Mouse (Mus musculus) embryonic facial prominence, embryonic 10.5 days (tissue): ENCODE results near the gene Commd2. TPM values are rescaled to one million over a fixed set of nuclear protein-coding genes. Genes with fewer than 3 reads are reported as not detected.
A peak's percentile ranks its signal among the peaks of the same experiment; 100 is the strongest.

Experiments
- DNase-seq: peaks from one replicate; pipeline ENCODE4 v3.0.0-alpha.2; 2017; ENCODE audit warnings: low spot score
- H3K27ac ChIP-seq: fragments of 300-500 bp; sonication (generic); replicated peaks from 2 replicates; pipeline ENCODE4 v1.5.1; 2016; ENCODE audit warnings: mild to moderate bottlenecking
- H3K27me3 ChIP-seq: fragments of 300-500 bp; sonication (generic); replicated peaks from 2 replicates; pipeline ENCODE4 v1.6.1; 2016; ENCODE audit warnings: low read depth, mild to moderate bottlenecking; ENCODE audit not compliant: poor library complexity, severe bottlenecking
- H3K36me3 ChIP-seq: fragments of 300-500 bp; sonication (generic); replicated peaks from 2 replicates; pipeline ENCODE4 v1.6.1; 2016; ENCODE audit warnings: mild to moderate bottlenecking, moderate library complexity
- H3K4me1 ChIP-seq: fragments of 300-500 bp; sonication (generic); 2 replicates; pipeline ENCODE4 v1.6.1; 2016
- H3K4me3 ChIP-seq: fragments of 300-500 bp; sonication (generic); 2 replicates; pipeline ENCODE4 v1.5.1; 2016; ENCODE audit warnings: mild to moderate bottlenecking, moderate library complexity
- H3K9me3 ChIP-seq: fragments of 300-500 bp; sonication (generic); 2 replicates; pipeline ENCODE4 v1.6.1; 2016; ENCODE audit warnings: mild to moderate bottlenecking
- WGBS: fragments of 180-500 bp; shearing (Covaris S2); methylation state at CpG from one replicate; pipeline ENCODE4 v1.1.7; 2016; 5-methylcytosine and 5-hydroxymethylcytosine counted together
- polyA plus RNA-seq: library from polyadenylated mRNA; unstranded; fragments of >200 nt; fragmentation: Nextera tagmentation; extraction: Ambion mirVana; gene quantifications from 2 replicates; pipeline ENCODE4 v1.2.1, GENCODE M21; 2016

Commd2 gene
- polyA plus RNA-seq, 1 experiment from 2014 or later: 99.4 TPM

GRCm38 (mm10) chr3:57653646-57654045 lies 2.1 kb upstream of the Commd2 start:
- Histone ChIP-seq H3K27ac (no peak overlapping the region), H3K36me3 (peaks cover 13% of the 10 kb centered on the region), H3K9me3 (no peaks in the 10 kb centered on the region), H3K4me3 (no peak overlapping the region), H3K4me1 (peaks cover 7% of the 10 kb centered on the region), H3K27me3 (no peaks in the 10 kb centered on the region)
- 83% methylated on average over 3 of the region's 3 CpGs for WGBS
- no peak for DNase-seq

GRCm38 (mm10) chr3:57652485-57652884 lies 970 bp upstream of the Commd2 start:
- 81% methylated on average over 3 of the region's 3 CpGs for WGBS
- Histone ChIP-seq H3K36me3 (peaks cover 16% of the 10 kb centered on the region), H3K4me1 (peaks cover 7% of the 10 kb centered on the region), H3K27ac (no peak overlapping the region), H3K27me3 (no peaks in the 10 kb centered on the region), H3K4me3 (no peak overlapping the region), H3K9me3 (no peaks in the 10 kb centered on the region)
- DNase-seq: no peak

GRCm38 (mm10) chr3:57651865-57652259 lies 347 bp upstream of the Commd2 start:
- WGBS: 68% methylated on average over 3 of the region's 3 CpGs
- no peak for DNase-seq
- H3K27ac ChIP-seq: peak overlapping the region; percentile 96

DNA sequence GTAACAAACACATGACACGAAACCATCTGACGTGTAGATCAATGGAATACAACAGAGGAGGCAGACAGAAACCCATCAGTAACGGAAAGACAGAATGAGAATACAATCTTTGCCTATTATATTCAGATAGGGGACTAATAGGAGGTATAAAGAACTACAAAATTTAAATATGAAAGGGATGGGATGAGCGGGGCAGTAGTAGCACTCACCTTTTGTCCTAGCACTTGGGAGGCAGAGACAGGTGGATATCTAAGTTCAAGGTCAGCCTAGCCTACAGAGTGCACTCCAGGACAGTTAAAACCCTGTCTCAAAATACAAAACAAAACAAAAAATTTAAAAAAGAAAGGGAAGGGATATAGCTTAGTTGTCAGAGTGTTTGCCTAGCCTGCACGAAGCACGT lies 8.3 kb downstream of the Commd2 start:
- WGBS: 95% methylated on average over 6 of the region's 6 CpGs
- no peaks in the 10 kb centered on the region for H3K4me1 ChIP-seq
- no peaks in the 10 kb centered on the region for H3K27me3 ChIP-seq
- no peaks in the 10 kb centered on the region for H3K9me3 ChIP-seq
- H3K36me3 ChIP-seq: peaks cover 37% of the 10 kb centered on the region
- no peak overlapping the region for H3K27ac ChIP-seq
- DNase-seq: no peak
- no peak overlapping the region for H3K4me3 ChIP-seq

More at GRCm38 (mm10) chr3:57651865-57652259, 347 bp upstream of the Commd2 start:
- Histone ChIP-seq H3K4me1 (peaks cover 7% of the 10 kb centered on the region), H3K9me3 (no peaks in the 10 kb centered on the region), H3K27me3 (no peaks in the 10 kb centered on the region), H3K4me3 (peak overlapping the region; percentile 90), H3K36me3 (peaks cover 21% of the 10 kb centered on the region)

DNA sequence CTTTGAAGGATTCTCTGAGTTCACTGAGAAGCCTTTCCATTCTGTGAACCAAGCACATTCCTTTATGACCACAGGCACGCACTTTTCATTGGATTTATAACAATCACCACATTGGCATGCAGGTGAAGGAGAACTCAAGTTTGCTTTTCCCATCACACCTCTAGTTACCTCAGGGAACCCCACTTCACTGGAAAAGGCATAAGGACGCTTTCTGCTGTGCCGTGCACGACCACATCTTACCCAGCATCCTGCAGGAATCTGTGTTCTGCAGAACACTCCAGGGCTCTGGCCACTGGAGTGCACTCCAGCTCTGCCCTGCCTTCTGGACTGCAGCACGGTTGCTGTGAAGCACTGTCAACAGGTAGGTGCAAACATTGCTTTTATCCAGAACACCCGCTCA lies 13.9 kb downstream of the Commd2 start:
- H3K9me3 ChIP-seq: no peaks in the 10 kb centered on the region
- H3K4me3 ChIP-seq: no peak overlapping the region
- no peaks in the 10 kb centered on the region for H3K27me3 ChIP-seq
- no peak for DNase-seq
- 77% methylated on average over 6 of the region's 6 CpGs for WGBS
- no peak overlapping the region for H3K27ac ChIP-seq
- no peaks in the 10 kb centered on the region for H3K4me1 ChIP-seq
- H3K36me3 ChIP-seq: no peaks in the 10 kb centered on the region

GRCm38 (mm10) chr3:57634763-57635487 lies 16.6 kb downstream of the Commd2 start:
- Histone ChIP-seq H3K36me3 (no peaks in the 10 kb centered on the region), H3K4me1 (no peaks in the 10 kb centered on the region), H3K27me3 (no peaks in the 10 kb centered on the region), H3K27ac (no peak overlapping the region), H3K4me3 (no peak overlapping the region), H3K9me3 (no peaks in the 10 kb centered on the region)
- 80% methylated on average over 3 of the region's 3 CpGs for WGBS
- DNase-seq: no peak

- 86% methylated on average over 11 of the region's 11 CpGs for WGBS
- Histone ChIP-seq H3K9me3 (no peaks in the 10 kb centered on the region), H3K27me3 (no peaks in the 10 kb centered on the region), H3K27ac (no peak overlapping the region), H3K36me3 (no peaks in the 10 kb centered on the region), H3K4me1 (peaks cover 8% of the 10 kb centered on the region; the same call in 1 of the 2 replicates), H3K4me3 (no peak overlapping the region)
- no peak for DNase-seq
These were observed 24.5 kb downstream of the Commd2 start for GRCm38 (mm10) chr3:57626954-57627513.

DNA sequence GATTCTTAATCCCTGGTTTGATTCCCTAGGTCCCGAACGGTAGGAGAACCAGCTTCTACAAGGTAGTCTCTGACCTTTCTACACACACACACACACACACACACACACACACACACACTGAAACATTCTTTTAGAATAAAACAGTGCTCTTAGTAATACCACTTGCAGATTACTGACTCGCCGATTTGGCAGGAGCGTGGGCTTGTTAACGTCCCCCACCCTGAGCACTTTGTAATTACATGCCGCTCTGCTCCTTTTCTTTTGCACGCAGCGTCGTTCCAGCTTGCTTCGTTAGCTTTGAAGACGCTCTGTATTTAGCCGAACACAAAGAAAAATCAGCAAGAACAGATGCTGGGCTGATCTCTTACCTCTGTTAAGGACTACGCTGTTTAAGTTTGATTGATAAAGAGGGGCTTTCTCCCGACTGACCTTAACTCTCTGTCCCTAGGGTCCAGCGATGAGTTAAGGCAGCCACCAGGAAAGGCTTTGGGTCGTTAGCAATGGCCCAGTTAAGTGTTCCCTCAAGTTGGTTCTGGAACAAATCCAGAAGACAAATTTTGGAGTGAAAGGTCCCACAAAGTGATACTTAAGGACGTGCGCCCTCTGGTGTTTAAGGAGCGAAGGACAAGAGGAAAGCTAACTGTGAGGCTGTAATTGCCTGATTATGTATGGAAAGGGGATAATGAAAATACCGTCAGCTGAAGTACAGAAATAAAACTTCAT lies 26.1 kb downstream of the Commd2 start:
- peak; percentile 77 for DNase-seq
- Histone ChIP-seq H3K27ac (peak overlapping the region; percentile 59), H3K27me3 (no peaks in the 10 kb centered on the region), H3K36me3 (no peaks in the 10 kb centered on the region), H3K9me3 (no peaks in the 10 kb centered on the region), H3K4me1 (peaks cover 8% of the 10 kb centered on the region; the same call in 1 of the 2 replicates), H3K4me3 (peak overlapping the region; percentile 33)
- WGBS: 32% methylated on average over 21 of the region's 21 CpGs

DNA sequence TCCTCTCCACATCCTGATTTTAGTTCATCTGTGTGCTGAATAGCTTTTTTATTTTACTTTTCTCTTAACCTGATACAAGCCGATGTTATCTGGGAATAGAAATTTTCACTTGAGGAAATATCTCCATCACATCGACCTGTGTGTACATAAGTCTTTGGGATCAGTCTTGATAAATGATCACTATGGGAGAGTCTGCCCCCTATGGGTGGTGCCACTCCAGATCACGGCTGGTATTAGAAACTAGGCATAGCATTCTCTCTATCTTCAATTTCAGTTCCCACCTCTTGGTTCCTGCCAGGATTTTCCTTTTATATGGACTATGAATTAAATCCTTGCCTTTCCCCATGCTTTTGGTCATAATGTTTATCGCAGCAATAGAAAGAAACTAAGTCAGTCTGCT lies 31.8 kb downstream of the Commd2 start:
- 78% methylated on average over 4 of the region's 4 CpGs for WGBS
- Histone ChIP-seq H3K4me1 (no peaks in the 10 kb centered on the region), H3K27ac (no peak overlapping the region), H3K36me3 (no peaks in the 10 kb centered on the region), H3K27me3 (no peaks in the 10 kb centered on the region), H3K4me3 (no peak overlapping the region), H3K9me3 (no peaks in the 10 kb centered on the region)
- no peak for DNase-seq

- Histone ChIP-seq H3K27me3 (no peaks in the 10 kb centered on the region), H3K4me1 (no peaks in the 10 kb centered on the region), H3K36me3 (no peaks in the 10 kb centered on the region), H3K27ac (no peak overlapping the region), H3K9me3 (no peaks in the 10 kb centered on the region), H3K4me3 (no peak overlapping the region)
- DNase-seq: no peak
- 89% methylated on average over 4 of the region's 4 CpGs for WGBS
These were observed 35.9 kb downstream of the Commd2 start for GRCm38 (mm10) chr3:57615652-57616051.

DNA sequence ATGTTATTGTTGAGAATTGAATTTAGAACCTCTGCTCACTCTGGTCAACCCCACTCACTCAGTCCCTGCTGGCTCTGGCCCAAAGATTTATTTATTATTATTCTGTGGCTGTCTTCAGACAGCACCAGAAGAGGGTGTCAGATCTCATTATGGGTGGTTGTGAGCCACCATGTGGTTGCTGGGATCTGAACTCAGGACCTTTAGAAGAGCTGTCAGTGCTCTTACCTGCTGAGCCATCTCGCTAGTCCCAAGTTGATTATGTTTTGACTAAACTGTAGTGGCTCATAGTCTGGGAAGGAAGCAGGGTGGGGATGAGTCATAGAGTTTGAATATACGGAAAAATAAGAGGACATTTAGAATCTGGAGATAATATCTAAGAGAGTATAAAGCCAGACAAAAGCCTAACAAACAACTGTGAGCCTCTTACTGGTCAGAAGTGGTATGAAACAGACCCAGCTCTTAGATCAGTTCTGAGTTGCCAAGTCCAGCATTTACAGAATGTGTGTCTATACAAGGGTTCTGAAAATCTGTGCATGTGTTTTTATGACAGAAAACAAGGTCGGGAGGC lies 39.0 kb downstream of the Commd2 start:
- WGBS: 84% methylated on average over 3 of the region's 3 CpGs
- DNase-seq: no peak
- no peaks in the 10 kb centered on the region for H3K27me3 ChIP-seq

GRCm38 (mm10) chr3:57611776-57612175 lies 39.7 kb downstream of the Commd2 start:
- H3K27me3 ChIP-seq: no peaks in the 10 kb centered on the region
- H3K4me1 ChIP-seq: no peaks in the 10 kb centered on the region
- H3K9me3 ChIP-seq: no peaks in the 10 kb centered on the region
- no peak for DNase-seq
- no peak overlapping the region for H3K4me3 ChIP-seq
- 84% methylated on average over 7 of the region's 7 CpGs for WGBS
- H3K27ac ChIP-seq: no peak overlapping the region
- no peaks in the 10 kb centered on the region for H3K36me3 ChIP-seq

More for the DNA sequence above, 39.0 kb downstream of the Commd2 start:
- Histone ChIP-seq H3K4me3 (no peak overlapping the region), H3K4me1 (no peaks in the 10 kb centered on the region), H3K36me3 (no peaks in the 10 kb centered on the region), H3K27ac (no peak overlapping the region), H3K9me3 (no peaks in the 10 kb centered on the region)
